Mouse (Mus musculus) limb, embryonic 13.5 days (tissue): Measurements from ENCODE around the gene Tspan14. TPM values are rescaled to one million over a fixed set of nuclear protein-coding genes. Genes with fewer than 3 reads are reported as not detected.

Experiments
- ATAC-seq: fragments of 200-750 bp; cut with Nextera tagmentation; 2 replicates; pipeline ENCODE4 v1.8.0; 2017; ENCODE audit warnings: low read depth, moderate number of reproducible peaks, moderate TSS enrichment; ENCODE audit not compliant: low FRiP score
- H3K27ac ChIP-seq: fragments of 300-500 bp; sonication (generic); 2 replicates; pipeline ENCODE4 v1.5.1; 2015; ENCODE audit warnings: inconsistent platforms, mild to moderate bottlenecking, moderate library complexity
- H3K27me3 ChIP-seq: fragments of 300-500 bp; sonication (generic); 2 replicates; pipeline ENCODE4 v1.6.1; 2015; ENCODE audit warnings: mild to moderate bottlenecking, inconsistent platforms
- H3K36me3 ChIP-seq: fragments of 300-500 bp; sonication (generic); 2 replicates; pipeline ENCODE4 v1.6.1; 2015; ENCODE audit warnings: inconsistent platforms, mild to moderate bottlenecking, moderate library complexity
- H3K4me1 ChIP-seq: fragments of 300-500 bp; sonication (generic); 2 replicates; pipeline ENCODE4 v1.6.1; 2015; ENCODE audit warnings: inconsistent platforms
- H3K4me2 ChIP-seq: fragments of 300-500 bp; sonication (generic); replicated peaks from 2 replicates; pipeline ENCODE4 v1.6.1; 2015; ENCODE audit warnings: inconsistent platforms, mild to moderate bottlenecking, moderate library complexity
- H3K4me3 ChIP-seq: fragments of 300-500 bp; sonication (generic); 2 replicates; pipeline ENCODE4 v1.5.1; 2015; ENCODE audit warnings: moderate library complexity, mild to moderate bottlenecking, inconsistent platforms
- H3K9ac ChIP-seq: fragments of 300-500 bp; sonication (generic); 2 replicates; pipeline ENCODE4 v1.6.1; 2015; ENCODE audit warnings: mild to moderate bottlenecking, inconsistent platforms
- H3K9me3 ChIP-seq: fragments of 300-500 bp; sonication (generic); 2 replicates; pipeline ENCODE4 v1.6.1; 2016; ENCODE audit warnings: inconsistent platforms
- WGBS: fragments of 180-500 bp; shearing (Covaris S2); methylation state at CpG from one replicate; pipeline ENCODE4 v1.1.7; 2015; 5-methylcytosine and 5-hydroxymethylcytosine counted together
- polyA plus RNA-seq: library from polyadenylated mRNA; unstranded; fragments of >200 nt; fragmentation: Nextera tagmentation; extraction: Ambion mirVana; gene quantifications from 2 replicates; pipeline ENCODE4 v1.2.1, GENCODE M21; 2015

Gene Tspan14
- polyA plus RNA-seq, 1 experiment from 2014 or later = 68.4 TPM

- Histone ChIP-seq H3K9ac (no peak overlapping the region), H3K4me3 (no peak overlapping the region), H3K27ac (no peak overlapping the region), H3K36me3 (peaks cover 19% of the 10 kb centered on the region), H3K27me3 (peaks cover 4% of the 10 kb centered on the region; the same call in 1 of the 2 replicates), H3K9me3 (no peaks in the 10 kb centered on the region), H3K4me1 (peaks cover 19% of the 10 kb centered on the region), H3K4me2 (no peak overlapping the region)
- ATAC-seq = no peak
- 70% methylated on average over 5 of the region's 5 CpGs for WGBS
These were observed 35.0 kb upstream of the Tspan14 start for GRCm38 (mm10) chr14:41001576-41001975.

- Histone ChIP-seq H3K4me3 (no peak overlapping the region), H3K27ac (no peak overlapping the region), H3K4me2 (no peak overlapping the region), H3K9ac (no peak overlapping the region), H3K36me3 (peaks cover 19% of the 10 kb centered on the region), H3K27me3 (peaks cover 4% of the 10 kb centered on the region; the same call in 1 of the 2 replicates), H3K9me3 (no peaks in the 10 kb centered on the region), H3K4me1 (peaks cover 19% of the 10 kb centered on the region)
- WGBS = 16% methylated on average over 4 of the region's 4 CpGs
- ATAC-seq = 0 out of 2 replicates have a peak, but pooled peaks have one; percentile 4
These were observed 34.2 kb upstream of the Tspan14 start for GRCm38 (mm10) chr14:41000801-41001200.

- no peak overlapping the region for H3K27ac ChIP-seq
- peaks cover 18% of the 10 kb centered on the region for H3K4me1 ChIP-seq
- no peak overlapping the region for H3K4me3 ChIP-seq
- no peak overlapping the region for H3K9ac ChIP-seq
- H3K27me3 ChIP-seq = peaks cover 4% of the 10 kb centered on the region; the same call in 1 of the 2 replicates
- no peaks in the 10 kb centered on the region for H3K9me3 ChIP-seq
- no peak overlapping the region for H3K4me2 ChIP-seq
- WGBS = 77% methylated on average over 7 of the region's 7 CpGs
- peaks cover 19% of the 10 kb centered on the region for H3K36me3 ChIP-seq
- ATAC-seq = no peak
These were observed 33.5 kb upstream of the Tspan14 start for GRCm38 (mm10) chr14:40999904-41000645.

GRCm38 (mm10) chr14:40996171-40996570 lies 29.6 kb upstream of the Tspan14 start:
- no peak overlapping the region for H3K4me3 ChIP-seq
- peaks cover 5% of the 10 kb centered on the region; the same call in 1 of the 2 replicates for H3K4me1 ChIP-seq
- no peaks in the 10 kb centered on the region for H3K27me3 ChIP-seq
- WGBS = 83% methylated on average over 3 of the region's 3 CpGs
- no peak overlapping the region for H3K4me2 ChIP-seq
- no peak for ATAC-seq
- peaks cover 19% of the 10 kb centered on the region for H3K36me3 ChIP-seq
- H3K9me3 ChIP-seq = no peaks in the 10 kb centered on the region
- H3K9ac ChIP-seq = no peak overlapping the region
- no peak overlapping the region for H3K27ac ChIP-seq

GRCm38 (mm10) chr14:40992464-40992863 lies 25.9 kb upstream of the Tspan14 start:
- Histone ChIP-seq H3K4me2 (no peak overlapping the region), H3K4me3 (no peak overlapping the region), H3K9me3 (no peaks in the 10 kb centered on the region), H3K27me3 (no peaks in the 10 kb centered on the region), H3K9ac (no peak overlapping the region), H3K4me1 (0 out of 2 replicates have a peak, but pooled peaks cover 6% of the 10 kb centered on the region), H3K27ac (no peak overlapping the region), H3K36me3 (peaks cover 7% of the 10 kb centered on the region)
- WGBS = 76% methylated on average over 6 of the region's 6 CpGs
- ATAC-seq = no peak

- Histone ChIP-seq H3K4me1 (0 out of 2 replicates have a peak, but pooled peaks cover 6% of the 10 kb centered on the region), H3K4me2 (no peak overlapping the region), H3K9me3 (no peaks in the 10 kb centered on the region), H3K27me3 (no peaks in the 10 kb centered on the region), H3K4me3 (no peak overlapping the region), H3K9ac (no peak overlapping the region), H3K36me3 (no peaks in the 10 kb centered on the region), H3K27ac (no peak overlapping the region)
- ATAC-seq = no peak
- 87% methylated on average over 5 of the region's 5 CpGs for WGBS
These were observed 22.2 kb upstream of the Tspan14 start for GRCm38 (mm10) chr14:40988780-40989179.

- Histone ChIP-seq H3K4me2 (no peak overlapping the region), H3K36me3 (no peaks in the 10 kb centered on the region), H3K9ac (no peak overlapping the region), H3K27me3 (no peaks in the 10 kb centered on the region), H3K4me3 (no peak overlapping the region), H3K9me3 (no peaks in the 10 kb centered on the region), H3K27ac (no peak overlapping the region), H3K4me1 (0 out of 2 replicates have a peak, but pooled peaks cover 6% of the 10 kb centered on the region)
- ATAC-seq = no peak
- WGBS = 77% methylated on average over 2 of the region's 2 CpGs
These were observed 20.6 kb upstream of the Tspan14 start for GRCm38 (mm10) chr14:40987184-40987583.

GRCm38 (mm10) chr14:40985635-40986034 lies 19.0 kb upstream of the Tspan14 start:
- H3K9me3 ChIP-seq = no peaks in the 10 kb centered on the region
- no peak for ATAC-seq
- no peak overlapping the region for H3K9ac ChIP-seq
- no peak overlapping the region for H3K27ac ChIP-seq
- H3K36me3 ChIP-seq = no peaks in the 10 kb centered on the region
- H3K27me3 ChIP-seq = no peaks in the 10 kb centered on the region
- 0 out of 2 replicates have a peak, but pooled peaks cover 3% of the 10 kb centered on the region for H3K4me1 ChIP-seq
- no peak overlapping the region for H3K4me2 ChIP-seq
- no peak overlapping the region for H3K4me3 ChIP-seq
- 85% methylated on average over 4 of the region's 4 CpGs for WGBS

- ATAC-seq = no peak
- WGBS = 32% methylated on average over 1 of the region's 1 CpGs
- no peaks in the 10 kb centered on the region for H3K36me3 ChIP-seq
- no peak overlapping the region for H3K4me2 ChIP-seq
- peaks cover 8% of the 10 kb centered on the region; the same call in 1 of the 2 replicates for H3K4me1 ChIP-seq
- no peak overlapping the region; the same call in 1 of the 2 replicates for H3K27ac ChIP-seq
- no peak overlapping the region for H3K9ac ChIP-seq
- H3K27me3 ChIP-seq = no peaks in the 10 kb centered on the region
- no peaks in the 10 kb centered on the region for H3K9me3 ChIP-seq
- no peak overlapping the region for H3K4me3 ChIP-seq
These were observed 13.1 kb upstream of the Tspan14 start for GRCm38 (mm10) chr14:40979723-40980122.

GRCm38 (mm10) chr14:40979002-40979401 lies 12.4 kb upstream of the Tspan14 start:
- Histone ChIP-seq H3K4me3 (no peak overlapping the region), H3K36me3 (no peaks in the 10 kb centered on the region), H3K27ac (no peak overlapping the region), H3K9me3 (no peaks in the 10 kb centered on the region), H3K4me1 (peaks cover 8% of the 10 kb centered on the region; the same call in 1 of the 2 replicates), H3K4me2 (no peak overlapping the region), H3K9ac (no peak overlapping the region), H3K27me3 (no peaks in the 10 kb centered on the region)
- 49% methylated on average over 4 of the region's 4 CpGs for WGBS
- ATAC-seq = peak; percentile 87

GRCm38 (mm10) chr14:40975127-40975721 lies 8.6 kb upstream of the Tspan14 start:
- Histone ChIP-seq H3K27ac (no peak overlapping the region), H3K36me3 (no peaks in the 10 kb centered on the region), H3K9me3 (no peaks in the 10 kb centered on the region), H3K4me1 (peaks cover 8% of the 10 kb centered on the region; the same call in 1 of the 2 replicates), H3K4me2 (no peak overlapping the region), H3K4me3 (no peak overlapping the region), H3K27me3 (no peaks in the 10 kb centered on the region; the same call in 1 of the 2 replicates), H3K9ac (no peak overlapping the region)
- 76% methylated on average over 6 of the region's 6 CpGs for WGBS
- no peak for ATAC-seq

GRCm38 (mm10) chr14:40968051-40968450 lies 1.4 kb upstream of the Tspan14 start:
- H3K9me3 ChIP-seq = no peaks in the 10 kb centered on the region
- H3K9ac ChIP-seq = no peak overlapping the region
- H3K27me3 ChIP-seq = no peaks in the 10 kb centered on the region; the same call in 1 of the 2 replicates
- no peak overlapping the region for H3K27ac ChIP-seq
- peak overlapping the region; percentile 70 for H3K4me2 ChIP-seq
- no peak for ATAC-seq
- H3K4me1 ChIP-seq = peaks cover 30% of the 10 kb centered on the region
- WGBS = 92% methylated on average over 2 of the region's 2 CpGs
- H3K4me3 ChIP-seq = no peak overlapping the region
- no peaks in the 10 kb centered on the region for H3K36me3 ChIP-seq
